Mouse (Mus musculus) cerebellum, adult (tissue): ENCODE measurements at regions not wholly inside any gene's neighbourhood (a gene's known extent, or its start where the extent isn't known, plus 50 kb on each side); places are given as distances from the start of the nearest gene placed in this dataset.

ENCODE experiments used
- ATAC-seq: cut with Nextera tagmentation; 2 replicates; pipeline ENCODE4 v1.9.2; 2017; ENCODE audit warnings: mild to moderate bottlenecking, moderate library complexity, mixed read lengths; ENCODE audit not compliant: insufficient number of reproducible peaks, low FRiP score, low TSS enrichment

GRCm38 (mm10) chr5:39069683-39070082 is 193.1 kb upstream of the Clnk start:
- no peak for ATAC-seq

GRCm38 (mm10) chr5:39063061-39063460 is 186.4 kb upstream of the Clnk start:
- no peak for ATAC-seq

- no peak for ATAC-seq
Measured at GRCm38 (mm10) chr5:39052490-39053250, 176.1 kb upstream of the Clnk start.

GRCm38 (mm10) chr5:39050512-39050911 is 173.9 kb upstream of the Clnk start:
- ATAC-seq = no peak

GRCm38 (mm10) chr5:39049141-39049540 is 172.5 kb upstream of the Clnk start:
- ATAC-seq = no peak

GRCm38 (mm10) chr5:39040467-39040866 is 163.9 kb upstream of the Clnk start:
- ATAC-seq = no peak

GRCm38 (mm10) chr5:39023241-39023640 is 146.6 kb upstream of the Clnk start:
- no peak for ATAC-seq

GRCm38 (mm10) chr5:39000643-39001042 is 124.0 kb upstream of the Clnk start:
- ATAC-seq = no peak

- ATAC-seq = no peak
Measured at GRCm38 (mm10) chr5:38999700-39000099, 123.1 kb upstream of the Clnk start.

GRCm38 (mm10) chr5:38972397-38973159 is 96.0 kb upstream of the Clnk start:
- no peak for ATAC-seq

GRCm38 (mm10) chr5:38970497-38970896 is 93.9 kb upstream of the Clnk start:
- no peak for ATAC-seq

GRCm38 (mm10) chr5:38967010-38967409 is 90.4 kb upstream of the Clnk start:
- no peak for ATAC-seq

- no peak for ATAC-seq
Measured at GRCm38 (mm10) chr5:38964445-38964844, 87.8 kb upstream of the Clnk start.

- ATAC-seq = no peak
Measured at GRCm38 (mm10) chr5:38950520-38951288, 74.1 kb upstream of the Clnk start.

- no peak for ATAC-seq
Measured at GRCm38 (mm10) chr5:38945903-38946686, 69.5 kb upstream of the Clnk start.

- ATAC-seq = no peak
Measured at GRCm38 (mm10) chr5:38932382-38933079, 55.9 kb upstream of the Clnk start.

GRCm38 (mm10) chr5:38927051-38927450 is 50.4 kb upstream of the Clnk start:
- no peak for ATAC-seq
